Mouse (Mus musculus): ENCODE data around the gene Ccdc57.

Gene Ccdc57

DNA sequence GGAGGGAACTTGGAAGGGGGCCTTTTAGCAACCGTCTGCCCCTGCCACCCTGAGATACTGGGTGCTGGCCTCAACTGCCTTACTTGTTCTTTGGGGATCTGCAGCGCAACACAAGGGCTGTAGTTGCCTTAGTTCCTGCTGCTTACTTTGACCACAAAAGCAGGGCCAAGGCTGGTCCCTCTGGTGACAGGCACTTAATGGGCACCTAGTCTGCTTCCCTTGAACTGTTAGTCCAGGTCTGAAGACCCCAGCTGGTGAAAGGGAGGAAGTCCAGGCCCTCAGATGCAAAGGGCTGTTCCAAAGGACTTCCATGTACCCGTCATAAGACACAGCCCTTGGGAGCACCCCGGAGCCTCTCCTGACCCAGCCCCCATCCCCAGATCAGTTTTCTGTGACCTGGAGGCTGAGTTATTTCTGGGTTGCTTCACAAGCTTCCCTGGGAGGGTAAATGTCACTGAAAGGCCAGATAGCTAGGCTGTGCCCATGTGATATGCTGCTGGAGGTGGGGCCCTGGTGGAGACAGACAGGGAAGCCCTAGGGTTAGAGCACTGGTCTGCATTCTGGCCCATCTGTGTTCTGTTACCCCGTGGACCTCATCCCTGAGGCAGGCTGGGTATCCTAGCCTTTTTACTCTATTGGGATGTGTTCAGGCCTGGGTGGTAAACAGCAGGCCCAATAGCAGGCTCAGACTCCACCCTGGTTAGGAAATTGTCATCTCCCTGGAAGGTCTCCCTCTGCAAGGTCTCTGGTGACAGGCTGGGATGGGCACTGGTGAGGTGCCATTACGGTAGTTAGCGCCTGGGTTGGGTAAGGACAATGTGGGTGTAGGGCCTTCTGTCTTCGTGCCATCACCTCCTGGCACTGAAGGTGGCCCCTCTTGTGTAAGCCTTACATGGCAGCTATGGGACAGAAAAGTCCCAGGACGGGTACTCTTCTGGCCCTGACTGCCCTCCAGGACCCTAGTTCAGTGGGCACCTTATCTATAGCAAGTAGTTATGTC, 19.4 kb upstream of the Ccdc57 start:
- in situ Hi-C loops (cut with MboI), result no loop called here

DNA sequence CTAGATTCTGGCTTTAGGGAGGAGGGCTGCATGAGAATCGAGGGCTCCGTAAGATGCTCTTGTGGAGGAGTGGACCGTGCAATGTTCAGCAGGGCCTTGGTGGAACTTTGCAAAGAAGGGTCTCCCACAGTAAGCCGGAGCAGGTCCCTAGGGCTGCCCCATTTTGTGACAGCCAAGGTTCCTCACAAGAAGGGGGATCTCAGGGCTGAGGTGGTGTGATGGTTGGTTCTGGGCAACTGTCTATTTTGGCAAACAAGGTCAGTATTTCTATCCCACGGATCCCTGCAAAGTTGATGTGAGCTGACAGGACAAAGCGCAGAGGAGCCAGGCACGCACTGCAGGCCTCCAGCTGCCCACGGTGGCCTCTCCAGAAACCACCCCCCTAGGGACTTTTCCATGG, 18.6 kb upstream of the Ccdc57 start:
- in situ Hi-C loops (cut with MboI), result no loop called here

DNA sequence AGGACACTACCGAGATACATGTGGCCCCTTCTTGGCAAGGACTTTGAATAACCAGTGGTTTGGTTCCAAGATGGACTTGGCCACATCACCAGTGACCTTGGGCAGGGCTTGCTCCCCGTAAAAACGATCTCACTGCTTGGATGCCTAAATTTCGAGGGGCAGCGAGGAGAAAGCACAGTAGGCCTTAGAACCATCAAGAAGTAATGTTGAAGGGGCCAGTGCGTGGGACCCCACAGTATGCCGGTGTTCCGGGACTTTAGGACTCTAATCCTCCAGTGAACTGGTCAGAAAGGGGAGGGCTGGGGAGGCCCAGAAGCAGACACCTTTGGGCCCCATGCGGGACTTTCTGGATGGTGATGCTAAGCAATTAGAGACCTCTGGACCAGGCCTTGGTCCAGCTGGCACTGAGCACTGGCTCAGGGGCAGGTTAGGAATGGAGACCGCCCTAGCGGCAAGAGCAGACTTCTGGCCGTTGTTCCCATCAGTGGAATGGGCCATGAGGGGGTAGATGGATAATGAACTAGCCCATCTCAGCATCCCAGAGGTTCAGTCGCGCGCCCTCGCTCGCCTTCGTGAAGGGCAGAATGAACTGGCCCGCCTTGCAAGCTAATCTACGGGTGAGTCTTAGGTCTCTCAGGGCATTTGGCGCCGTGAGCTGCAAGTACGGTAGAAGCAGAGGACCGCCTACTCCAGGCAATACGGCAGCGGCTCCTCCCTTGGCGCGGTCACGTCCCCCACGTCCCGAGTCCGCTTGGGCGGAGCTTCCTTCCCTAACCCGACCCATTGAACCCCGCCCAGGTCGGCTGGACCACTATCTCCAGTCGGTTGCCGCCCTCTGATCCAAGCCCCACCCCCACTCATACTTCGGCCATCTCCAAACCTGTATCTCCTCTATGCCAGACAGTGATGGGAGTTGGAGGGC, 17.9 kb upstream of the Ccdc57 start:
- in situ Hi-C loops (cut with MboI), result no loop called here

DNA sequence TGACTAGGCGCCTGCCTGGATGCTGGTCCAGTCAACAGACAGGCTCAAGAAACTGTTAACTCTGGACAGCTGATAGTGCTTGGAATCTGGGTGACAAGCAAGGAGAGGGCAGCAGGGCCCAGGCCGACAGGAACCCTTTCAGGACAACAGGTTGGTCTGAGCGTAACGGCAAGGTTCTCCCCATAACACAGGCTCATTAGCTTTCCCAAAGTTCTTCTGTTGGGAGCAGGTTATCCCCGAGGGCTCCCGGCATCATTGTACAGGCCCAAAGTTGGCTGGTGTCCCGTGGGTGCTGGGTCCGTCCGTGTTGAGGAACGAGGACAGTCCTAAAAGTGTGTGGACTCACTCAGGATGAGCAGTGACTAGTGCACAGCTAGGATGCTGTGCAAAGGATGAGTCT, 17.2 kb upstream of the Ccdc57 start:
- in situ Hi-C loops (cut with MboI), result no loop called here

DNA sequence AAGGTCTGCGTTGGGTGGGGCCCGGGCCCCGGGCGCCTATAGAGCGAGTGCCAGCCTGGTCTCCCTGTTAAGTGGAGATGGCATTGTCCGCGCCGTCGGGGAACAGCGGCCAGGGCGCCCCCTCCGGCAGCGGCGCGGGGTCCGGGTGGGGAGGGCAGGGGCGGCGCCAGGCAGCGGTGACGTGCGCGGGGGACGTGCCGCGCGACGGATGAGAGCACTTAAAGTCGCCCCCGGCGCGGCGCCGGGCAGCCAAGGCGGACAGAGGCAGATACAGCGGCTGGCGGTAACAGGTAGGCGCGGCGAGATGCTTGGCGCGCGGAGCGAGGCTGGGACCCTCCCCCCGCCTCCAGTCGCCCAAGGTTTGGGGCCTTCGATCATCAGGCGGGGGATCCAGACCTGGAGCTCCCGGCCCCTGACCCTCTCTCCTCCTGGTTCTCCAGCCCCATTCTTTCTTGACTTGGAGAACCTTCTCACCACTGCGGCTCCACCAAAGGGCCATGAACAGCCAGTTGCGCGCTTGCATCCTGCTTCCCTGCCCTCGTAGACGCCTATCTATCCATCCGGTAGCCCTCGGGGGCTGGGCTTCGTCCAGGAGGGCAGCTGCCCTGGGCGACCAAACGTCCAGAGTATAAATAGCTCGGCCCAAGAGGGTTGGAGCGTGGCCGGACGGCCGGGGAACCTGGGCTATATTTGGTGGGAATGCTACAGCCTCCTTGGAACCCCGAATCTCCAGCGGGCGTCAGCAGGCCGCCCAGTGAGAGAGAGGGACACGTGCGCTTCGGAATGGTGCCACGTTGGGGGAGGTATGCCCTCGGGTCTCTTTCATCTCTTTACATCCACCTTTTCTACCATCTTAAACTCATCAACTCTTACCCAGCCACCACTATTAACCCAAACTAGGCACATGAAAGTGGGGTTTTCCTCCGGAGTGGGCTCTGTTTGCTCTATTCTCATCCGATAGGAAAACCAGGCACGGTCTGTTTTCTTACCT, 16.5 kb upstream of the Ccdc57 start:
- in situ Hi-C loops (cut with MboI), result no loop called here

DNA sequence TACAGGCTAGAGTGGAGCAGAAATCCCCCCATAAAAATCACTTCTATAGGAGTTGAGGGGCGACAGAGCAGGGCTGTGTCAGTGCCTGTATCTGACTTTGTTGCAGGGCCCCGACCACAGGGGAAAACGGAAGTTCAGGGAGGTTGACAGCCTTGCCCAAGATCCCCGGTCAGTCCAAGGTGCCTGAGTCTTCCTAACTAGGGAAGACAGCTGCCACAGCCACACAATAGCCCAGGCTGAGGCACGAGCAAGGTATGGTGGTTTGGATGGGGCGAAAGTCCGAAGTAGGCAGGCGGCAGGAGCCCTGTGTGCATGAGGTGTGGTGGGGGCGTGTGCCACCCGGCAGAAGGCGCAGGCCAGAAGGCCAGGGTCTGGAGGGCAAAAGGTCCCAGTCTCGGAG, 15.7 kb upstream of the Ccdc57 start, which contains the start of gene Slc16a3:
Gene Slc16a3, plus strand, starts transcription at position 153 of the 400 bp plus-strand sequence.
- in situ Hi-C loops (cut with MboI), result no loop called here

DNA sequence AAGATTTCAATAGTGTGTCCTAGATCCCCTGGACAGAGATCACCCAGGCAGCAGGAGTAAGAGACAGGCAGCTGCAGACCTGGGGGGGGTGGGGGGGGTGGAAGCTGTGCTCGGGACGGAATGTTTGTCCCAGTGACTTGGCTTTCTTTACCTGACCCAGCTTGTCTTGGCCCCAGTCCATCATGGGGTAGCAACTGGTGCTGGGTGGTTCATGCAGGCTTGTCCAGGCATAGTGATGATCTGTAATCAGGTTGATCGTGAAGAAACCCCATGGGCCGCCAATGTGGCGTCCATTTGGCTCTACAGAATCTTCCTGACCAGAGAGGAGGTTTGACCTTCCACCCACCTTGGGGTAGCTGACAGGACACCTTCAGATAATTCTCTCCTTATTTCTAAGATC, 13.3 kb upstream of the Ccdc57 start:
- in situ Hi-C loops (cut with MboI), result no loop called here

DNA sequence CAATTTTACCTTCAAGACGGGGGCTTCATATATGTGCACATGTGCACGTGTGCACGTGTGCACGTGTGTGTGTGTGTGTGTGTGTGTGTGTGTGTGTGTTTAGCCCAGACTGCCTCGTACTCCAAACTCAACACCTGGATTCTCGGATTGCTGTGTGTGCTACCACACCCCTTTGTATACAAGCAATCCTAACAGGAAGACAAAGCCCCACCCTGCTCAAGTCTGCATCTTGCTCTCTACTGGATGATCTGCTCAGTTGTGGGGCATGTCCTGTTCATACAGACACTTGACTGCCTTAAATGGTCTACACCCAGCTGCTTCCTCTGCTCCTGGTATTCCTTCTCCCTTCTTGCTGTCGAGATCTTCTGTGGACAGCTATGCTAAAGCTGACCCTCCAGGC, 12.6 kb upstream of the Ccdc57 start:
- in situ Hi-C loops (cut with MboI), result no loop called here

DNA sequence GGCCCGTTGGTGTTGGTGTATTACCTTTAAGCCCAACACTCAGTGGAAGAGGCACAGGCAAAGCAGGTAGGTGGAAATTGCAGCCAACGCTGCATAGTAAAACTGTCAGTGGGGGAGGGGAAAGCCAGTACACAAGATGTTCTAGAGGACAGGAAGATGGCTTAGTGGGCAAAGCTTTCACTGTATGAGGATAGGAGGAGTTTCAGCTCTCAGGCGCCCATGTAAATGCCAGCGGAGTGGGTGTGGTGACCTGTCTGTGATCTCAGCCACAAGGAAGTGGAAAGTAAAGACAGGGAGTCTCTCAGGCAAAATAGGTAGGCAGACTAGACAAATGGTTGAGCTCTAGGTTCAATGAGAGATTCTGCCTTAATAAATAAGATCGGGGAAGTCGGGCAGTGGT, 8.3 kb upstream of the Ccdc57 start:
- in situ Hi-C loops (cut with MboI), result no loop called here

DNA sequence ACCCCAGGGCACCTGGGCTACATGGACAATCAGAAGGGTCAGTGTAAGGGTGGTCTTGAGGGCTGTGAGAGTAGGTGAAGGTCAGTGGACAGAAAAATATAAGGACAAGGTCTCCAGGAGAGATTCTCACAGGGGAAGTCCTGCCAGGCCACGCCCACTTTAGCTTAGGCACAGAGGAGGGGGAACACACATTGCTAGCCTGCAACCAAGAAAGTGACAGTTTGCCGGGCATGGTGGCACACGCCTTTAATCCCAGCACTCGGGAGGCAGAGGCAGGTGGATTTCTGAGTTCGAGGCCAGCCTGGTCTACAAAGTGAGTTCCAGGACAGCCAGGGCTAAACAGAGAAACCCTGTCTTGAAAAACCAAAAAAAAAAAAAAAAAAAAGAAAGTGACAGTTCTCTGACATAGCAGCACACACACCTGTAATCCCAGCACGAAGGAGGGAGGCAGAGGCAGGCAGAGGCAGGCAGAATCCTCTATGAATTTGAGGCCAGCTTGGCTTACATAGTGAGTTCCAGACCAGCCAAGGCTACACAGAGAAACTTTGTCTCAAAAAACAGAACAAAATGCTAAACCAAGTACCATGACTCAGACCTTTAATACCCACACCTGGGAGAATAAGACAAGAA, 7.2 kb upstream of the Ccdc57 start:
- in situ Hi-C loops (cut with MboI), result no loop called here

DNA sequence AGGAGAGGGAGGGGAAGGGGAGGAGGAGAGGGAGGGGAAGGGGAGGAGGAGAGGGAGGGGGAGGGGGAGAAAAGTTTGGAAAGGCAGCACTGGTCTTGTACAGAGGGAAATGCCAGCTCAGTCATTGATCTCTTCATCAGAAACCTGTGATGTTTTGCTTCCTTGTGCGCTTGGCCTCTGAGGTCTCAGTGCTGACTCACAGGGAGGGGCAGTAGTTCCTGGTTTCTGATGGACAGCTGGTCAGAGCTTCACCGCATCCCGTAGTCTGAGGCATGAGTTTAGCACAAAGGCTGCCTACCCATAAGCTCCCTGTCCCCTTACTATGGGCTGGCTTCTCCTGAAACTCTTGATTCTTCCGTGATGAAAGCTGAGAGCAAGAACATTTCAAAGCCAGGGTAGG, 6.1 kb upstream of the Ccdc57 start:
- in situ Hi-C loops (cut with MboI), result no loop called here

DNA sequence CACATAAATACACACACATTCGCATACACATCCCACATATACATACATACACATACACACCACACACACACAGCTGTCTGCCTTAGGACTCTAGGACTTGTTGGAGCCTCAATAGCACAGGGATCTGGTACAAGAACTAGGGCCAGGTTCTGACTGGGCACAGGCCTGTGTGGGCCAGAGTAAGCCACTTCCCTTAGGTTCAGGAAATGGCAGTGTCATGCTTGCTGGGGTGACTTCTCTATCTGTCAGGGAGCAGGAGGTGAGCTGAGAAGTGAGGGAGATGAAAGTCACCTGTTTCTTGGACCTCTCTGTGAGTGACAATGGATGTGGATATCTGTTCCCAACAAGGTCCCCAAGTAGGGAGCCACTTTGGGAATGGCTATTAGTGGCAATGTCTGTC, 5.3 kb upstream of the Ccdc57 start:
- in situ Hi-C loops (cut with MboI), result no loop called here

DNA sequence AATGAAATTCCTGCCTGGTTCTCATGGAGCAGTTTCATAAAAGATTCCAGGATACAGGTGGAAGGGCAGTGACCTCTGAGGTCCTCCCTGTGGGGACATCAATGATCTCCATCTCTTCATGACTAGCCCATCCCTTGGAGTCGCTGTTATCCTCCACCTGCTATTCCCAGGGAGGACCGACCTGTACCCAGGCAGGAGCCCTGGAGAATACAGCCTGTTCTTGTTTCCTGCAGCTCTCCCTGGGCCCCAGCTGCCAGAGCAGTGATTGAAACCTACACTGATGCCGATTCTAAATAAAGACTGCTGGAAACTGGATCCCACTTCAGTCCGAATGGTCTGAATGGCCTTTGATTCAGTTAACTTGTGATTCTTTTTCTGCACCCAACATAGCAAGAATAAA, 1.2 kb downstream of the Ccdc57 start:
- in situ Hi-C loops (cut with MboI), result no loop called here

DNA sequence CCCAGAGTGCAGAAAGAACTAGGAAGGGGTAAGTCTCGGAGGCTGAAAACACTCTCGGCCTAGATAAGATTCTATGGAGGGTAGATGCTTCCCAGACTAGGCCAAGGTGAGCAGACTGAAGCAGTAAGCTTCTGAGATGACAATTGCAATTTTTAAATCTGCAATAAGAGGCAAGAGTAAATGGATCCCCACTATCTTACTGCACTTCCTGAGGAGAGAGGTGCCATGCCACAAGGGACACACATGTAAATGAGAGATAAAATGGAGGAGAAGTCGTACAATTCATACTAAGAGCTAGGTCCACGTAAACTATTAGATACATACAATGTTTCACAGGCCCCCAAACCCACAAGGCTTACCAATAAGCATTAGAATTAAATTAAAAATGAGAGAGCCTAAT, 4.2 kb downstream of the Ccdc57 start:
- in situ Hi-C loops (cut with MboI), result no loop called here

DNA sequence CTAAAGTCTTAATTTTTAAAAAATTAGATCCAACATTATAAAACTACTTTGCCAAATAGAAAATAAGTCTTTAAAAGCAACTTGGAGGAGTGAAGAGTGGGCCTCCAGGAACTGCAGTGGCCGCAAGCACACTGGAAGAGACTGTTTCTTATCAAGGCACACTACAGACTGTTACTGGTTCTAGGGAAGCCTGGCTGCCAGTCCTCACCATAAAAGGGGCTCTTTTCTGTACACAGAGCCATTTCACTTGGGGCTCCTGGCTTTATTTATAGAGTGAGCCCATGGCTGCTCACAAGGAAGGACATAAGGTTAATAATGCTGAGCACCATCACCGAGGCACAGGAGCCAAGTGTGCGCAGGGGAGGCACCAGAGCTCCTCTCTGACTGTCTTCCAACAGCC, 10.1 kb downstream of the Ccdc57 start:
- in situ Hi-C loops (cut with MboI), result no loop called here

DNA sequence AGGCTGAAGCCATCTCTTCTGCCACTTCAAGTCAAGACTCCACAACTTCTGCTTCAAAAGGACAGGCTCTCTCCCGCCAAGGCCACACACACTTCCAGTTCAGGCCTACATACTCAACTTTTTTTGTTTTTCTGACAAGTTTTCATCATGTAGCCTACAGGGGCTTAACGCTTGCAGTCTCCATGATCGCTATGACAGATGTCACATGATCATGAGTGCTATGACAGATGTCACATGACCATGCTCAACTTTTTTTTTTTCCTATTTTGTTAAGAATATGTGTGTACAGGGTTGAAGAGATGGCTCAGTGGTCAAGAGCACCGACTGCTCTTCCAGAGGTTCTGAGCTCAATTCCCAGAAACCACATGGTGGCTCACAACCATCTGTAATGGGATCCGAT, 14.9 kb downstream of the Ccdc57 start:
- in situ Hi-C loops (cut with MboI), result no loop called here

DNA sequence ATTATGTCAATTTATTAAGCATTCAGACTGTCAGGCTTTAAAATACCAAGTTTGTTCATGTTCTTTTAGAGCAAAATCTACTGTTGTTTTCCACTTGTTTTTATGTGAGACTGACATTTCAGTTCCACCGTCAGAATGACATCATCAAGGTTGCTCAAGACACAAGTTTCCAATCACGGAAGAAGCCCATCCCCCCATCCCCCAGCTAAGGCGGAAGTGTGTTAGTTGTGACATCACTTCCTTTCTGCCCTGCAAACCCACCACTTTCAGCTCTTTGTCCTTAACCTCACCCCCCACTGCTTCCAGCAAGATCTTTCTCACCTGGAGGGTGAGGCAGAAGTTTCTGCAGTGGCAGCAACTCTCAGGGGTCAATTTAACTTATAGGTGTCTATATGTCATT, 16.2 kb downstream of the Ccdc57 start:
- in situ Hi-C loops (cut with MboI), result no loop called here

DNA sequence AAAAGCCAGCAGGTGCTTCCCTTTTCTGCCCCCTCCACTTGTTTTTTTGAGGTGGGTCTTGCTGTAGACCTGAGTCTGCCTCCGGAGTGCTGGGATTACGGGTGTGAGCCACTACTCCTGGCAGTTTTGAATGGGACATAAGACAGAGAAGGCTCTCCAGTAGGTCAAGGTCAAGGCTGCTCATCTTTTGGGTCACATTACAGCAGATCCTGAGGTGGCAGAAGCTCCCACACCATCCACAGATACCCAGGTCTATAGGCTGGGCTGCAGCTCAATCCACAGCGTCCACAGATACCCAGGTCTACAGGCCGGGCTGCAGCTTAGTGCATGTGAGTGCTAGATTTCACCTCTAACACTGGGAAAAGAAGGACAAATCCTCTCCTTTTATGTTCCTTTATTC, 18.9 kb downstream of the Ccdc57 start:
- in situ Hi-C loops (cut with MboI), result no loop called here

DNA sequence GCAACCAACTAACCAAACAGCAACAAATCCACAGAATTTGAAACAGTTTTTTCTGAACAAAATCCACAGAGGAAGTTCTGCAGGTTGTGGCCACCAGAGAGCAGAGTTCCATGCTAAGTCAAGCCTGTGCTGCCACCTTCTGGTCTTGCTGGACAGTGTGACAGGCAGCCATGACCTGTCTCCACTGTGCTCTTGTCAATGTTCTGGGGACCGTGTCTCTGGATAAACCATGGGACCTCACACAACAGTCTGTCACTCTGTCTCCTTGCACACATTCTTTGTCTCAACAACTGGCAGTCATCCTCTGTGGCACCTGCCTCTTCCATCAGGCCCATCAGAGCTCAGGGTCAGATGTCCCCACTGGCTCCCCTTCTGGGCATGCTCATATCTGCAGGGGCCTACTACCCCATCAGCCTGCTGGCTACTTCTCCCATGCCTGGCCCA, 27.2 kb downstream of the Ccdc57 start:
- in situ Hi-C loops (cut with MboI), result no loop called here

DNA sequence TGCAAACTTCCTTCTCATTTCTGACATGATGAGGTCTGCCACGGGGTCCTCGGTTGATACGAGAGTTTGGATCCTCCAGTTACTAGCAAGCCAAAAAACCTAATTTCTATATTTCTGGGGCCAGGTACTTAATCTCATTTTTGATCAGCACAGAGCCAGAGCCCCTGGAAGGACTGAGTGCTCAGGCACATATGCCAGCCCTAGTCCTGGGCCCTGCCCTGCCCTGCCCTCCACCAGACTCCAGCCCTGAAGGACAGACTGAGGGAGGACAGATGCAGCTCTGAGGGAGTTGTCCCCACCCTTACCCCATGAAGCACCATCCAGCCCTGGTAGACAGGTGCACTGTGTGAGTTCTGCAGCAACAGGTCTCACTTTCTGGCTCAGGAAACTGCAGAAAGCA, 28.1 kb downstream of the Ccdc57 start:
- in situ Hi-C loops (cut with MboI), result no loop called here

Data from mature B cell (primary cell).